Mouse (Mus musculus): ENCODE data around the gene Cldnd1.

- TF ChIP-seq CTCF (IDR thresholded peaks at IDR 0.05; ENCODE audit: control insufficient read depth, insufficient read depth, insufficient read length) = no peak
- no peak for TF ChIP-seq MAX (IDR thresholded peaks at IDR 0.05)
- TF ChIP-seq USF1 (IDR thresholded peaks at IDR 0.05; ENCODE audit: low read depth) = no peak
- no peak for TF ChIP-seq MYOD1 (IDR thresholded peaks at IDR 0.05; ENCODE audit: control insufficient read depth, insufficient read length, low read depth)
Observed at GRCm38 (mm10) chr16:58704999-58705398, 22.7 kb upstream of the Cldnd1 start.

Data from C2C12 (cell line).